Mouse (Mus musculus) mouse embryonic stem cell (cell line): ENCODE results near the gene Gnb5.

Experiments used
- in situ Hi-C, 2 experiments: fragments of 300-500 bp; cut with MboI; formaldehyde crosslinking; loops; 1 replicate in 1 of 2; 3 replicates in 1 of 2; pipeline ENCODE4 v1.14.3; 2019 to 2020; ENCODE audit warnings: low sequenced_read_pairs in 2 of 2, low pct_unique_long_range_greater_than_20kb in 1 of 2, mixed read lengths in 1 of 2; ENCODE audit not compliant: unreplicated experiment in 1 of 2

Gene Gnb5

DNA sequence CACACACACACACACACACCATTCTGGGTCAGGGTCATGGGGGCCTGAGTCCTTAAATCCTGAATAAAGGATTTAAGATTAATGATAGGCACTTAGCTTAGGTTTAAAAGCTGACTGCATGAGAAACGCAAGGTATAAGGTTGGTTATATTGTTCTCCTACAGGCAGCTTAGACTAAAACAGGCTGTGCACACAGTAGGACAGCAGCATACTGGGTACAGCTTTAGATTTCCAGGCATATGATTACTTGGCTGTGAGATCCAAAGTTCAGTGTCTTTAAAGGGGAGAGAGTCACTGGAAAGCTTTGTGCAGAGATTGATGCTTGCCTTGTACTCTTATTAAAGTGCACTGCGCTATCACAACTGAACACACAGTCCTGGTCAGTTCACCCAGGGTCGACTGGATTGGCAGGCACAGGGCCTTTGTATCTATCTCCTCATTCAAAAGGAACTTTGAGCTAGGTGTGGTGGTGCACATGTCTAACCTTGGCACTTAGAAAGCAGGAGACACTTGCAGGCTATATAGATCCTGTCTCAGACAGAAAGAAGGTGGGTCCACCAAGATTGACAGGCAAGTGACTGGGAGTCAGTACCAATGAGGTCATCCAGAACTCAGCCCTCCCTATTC is 78.4 kb downstream of the Gnb5 start:
- in situ Hi-C loops: no loop called here

DNA sequence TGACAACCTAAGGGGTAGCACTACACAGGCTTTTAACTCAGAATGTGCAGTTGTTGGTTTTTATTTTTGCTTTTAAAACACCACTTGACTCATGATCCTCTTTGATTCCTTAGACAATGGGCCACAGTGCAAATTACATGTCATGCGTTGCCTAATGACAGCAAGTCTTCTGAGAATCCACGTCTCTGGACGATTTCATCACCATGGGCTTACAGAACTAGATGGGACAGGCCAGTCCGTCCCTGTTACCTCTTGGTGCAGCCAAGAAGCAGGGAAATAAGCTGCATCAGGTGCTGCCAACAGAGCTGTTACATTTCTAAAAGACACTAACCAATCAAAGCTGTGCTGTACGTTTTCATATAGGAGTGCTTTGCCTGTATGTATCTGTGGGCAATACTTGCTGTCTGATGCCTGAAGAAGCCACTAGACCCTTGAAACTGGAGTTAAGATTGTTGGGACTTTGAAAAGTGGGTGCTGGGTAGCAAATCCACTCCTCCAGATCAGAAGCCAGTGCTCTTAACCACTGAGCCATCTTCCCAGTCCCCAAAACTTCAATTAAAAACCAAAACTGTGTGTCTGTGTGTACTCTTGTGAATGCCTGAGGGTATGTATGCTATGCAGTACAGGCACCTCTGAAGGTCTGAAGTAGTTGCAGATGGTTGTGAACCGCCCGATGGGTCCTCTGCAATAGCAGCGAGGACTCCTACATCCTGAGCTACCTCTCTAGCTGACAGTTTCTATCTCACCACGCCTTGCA is 79.3 kb downstream of the Gnb5 start:
- in situ Hi-C loops: no loop called here

DNA sequence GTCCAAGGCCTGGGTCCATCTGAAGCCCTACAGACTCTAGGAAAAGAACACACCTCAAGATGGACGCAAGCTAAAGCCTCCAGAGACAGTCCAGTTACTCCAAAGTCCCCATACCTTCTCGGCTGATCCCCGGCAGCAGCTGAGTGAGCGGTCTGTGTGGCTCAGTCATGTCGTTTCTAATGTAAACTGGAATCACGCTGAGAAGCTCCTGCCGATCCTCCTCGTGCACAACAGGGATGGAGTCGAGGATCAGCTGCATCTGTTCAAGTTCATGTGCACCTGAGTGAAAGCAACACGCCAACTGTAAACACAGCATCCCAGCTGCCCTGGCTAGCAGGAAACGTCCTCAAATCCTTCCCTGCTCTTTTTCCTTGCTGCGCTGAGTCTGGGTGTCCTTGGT is 87.2 kb downstream of the Gnb5 start:
- in situ Hi-C loops: no loop called here
